Mouse (Mus musculus): Measurements from ENCODE around the gene Gtf2f2.
"Not testable (repeated sequence)": the region's sequence is repeated elsewhere in the genome, so short reads cannot be mapped to it uniquely, and the experiment has no call there.

The Gtf2f2 gene

DNA sequence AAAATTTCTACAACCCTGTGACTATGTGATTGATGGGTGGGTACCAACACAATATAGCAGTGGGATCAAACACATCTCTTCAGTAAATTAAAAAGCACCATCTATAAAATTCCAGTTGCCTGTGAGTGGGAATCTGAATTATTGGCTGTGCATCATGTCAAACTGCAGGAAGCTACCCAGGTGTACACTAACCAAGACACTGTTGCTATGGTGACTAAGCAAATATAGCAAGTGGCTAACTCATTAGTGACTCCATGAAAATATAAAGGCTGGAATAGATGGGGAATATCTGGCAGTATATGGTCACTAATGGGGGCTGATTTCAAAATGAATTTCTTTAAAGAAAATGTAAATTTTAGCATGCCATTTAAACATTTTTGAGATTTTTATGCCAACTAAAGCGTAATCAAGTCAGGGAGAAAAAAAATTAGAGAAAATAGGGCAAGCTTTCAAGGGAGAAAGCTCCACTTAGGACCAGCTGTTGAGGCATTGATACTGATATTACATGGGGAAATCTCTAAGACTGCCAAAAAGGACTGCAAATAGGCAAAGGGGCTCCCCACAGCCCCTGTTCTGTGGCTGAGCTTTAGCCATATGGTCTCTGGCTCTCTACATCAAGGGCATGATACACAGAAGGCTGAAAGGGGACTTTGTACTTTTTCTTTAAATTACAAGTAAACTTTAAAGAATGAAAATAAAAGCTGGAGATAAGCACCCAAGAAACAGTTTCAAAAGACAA, 87.2 kb downstream of the Gtf2f2 start:
- no peak for DNase-seq (ENCODE audit: inconsistent ontology term)

DNA sequence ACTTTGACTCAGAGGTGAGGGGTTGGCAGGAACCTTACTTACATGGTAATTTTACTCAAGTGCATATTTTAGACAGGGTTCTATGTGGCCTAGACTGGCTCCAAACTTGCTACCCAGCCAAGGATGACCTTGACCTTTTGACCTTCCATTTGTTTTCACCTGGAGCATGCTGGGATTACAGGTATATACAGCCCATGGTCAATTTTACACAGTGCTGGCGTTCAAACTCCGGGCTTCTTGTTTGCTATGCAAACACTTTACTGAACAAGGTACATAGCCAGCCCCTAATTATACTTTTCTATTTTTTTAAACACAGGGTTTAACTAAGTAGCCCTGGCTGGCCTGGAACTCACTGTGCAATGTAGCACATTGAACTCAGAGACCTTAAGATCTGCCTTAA, 98.0 kb downstream of the Gtf2f2 start:
- no peak for DNase-seq (ENCODE audit: inconsistent ontology term)

DNA sequence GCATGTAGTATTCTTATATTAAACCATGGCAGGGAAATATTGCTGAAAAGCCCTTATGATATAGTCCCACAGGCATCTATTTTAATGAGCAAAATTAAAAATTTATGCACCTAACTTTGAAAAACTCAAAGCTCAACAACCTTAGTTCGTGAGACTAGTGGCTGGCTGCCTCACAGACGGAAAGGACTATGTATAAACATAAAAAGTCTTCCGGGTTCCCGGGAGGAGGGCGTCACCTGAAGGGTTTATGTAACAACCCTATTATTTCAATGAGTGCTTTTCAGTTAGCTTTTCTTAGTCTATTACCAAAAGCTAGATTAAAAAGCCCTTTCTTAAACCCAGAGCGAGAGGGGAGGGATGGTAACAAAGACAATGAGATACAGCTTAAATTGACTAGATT, 98.7 kb downstream of the Gtf2f2 start:
- DNase-seq (ENCODE audit: inconsistent ontology term) = no peak

DNA sequence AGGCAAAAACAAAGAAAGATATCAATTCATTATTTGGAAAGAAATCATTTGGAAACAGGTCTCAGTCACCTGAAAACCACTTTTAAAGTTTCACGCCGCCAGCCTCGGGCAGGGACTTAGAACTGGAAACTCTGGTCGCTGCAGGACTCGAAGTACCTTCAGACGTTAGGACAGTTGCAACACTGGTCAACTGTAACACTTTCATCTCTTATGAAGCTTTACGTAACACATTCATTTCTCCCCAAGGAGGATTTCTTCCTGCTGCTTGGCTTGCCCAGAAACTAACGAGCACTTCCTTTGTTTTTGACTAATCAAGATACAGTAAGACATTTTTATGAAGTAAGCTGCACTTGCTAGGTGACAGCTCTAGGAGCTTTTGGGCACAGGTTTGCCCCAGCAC, 103.7 kb downstream of the Gtf2f2 start:
- DNase-seq (ENCODE audit: inconsistent ontology term) = no peak

DNA sequence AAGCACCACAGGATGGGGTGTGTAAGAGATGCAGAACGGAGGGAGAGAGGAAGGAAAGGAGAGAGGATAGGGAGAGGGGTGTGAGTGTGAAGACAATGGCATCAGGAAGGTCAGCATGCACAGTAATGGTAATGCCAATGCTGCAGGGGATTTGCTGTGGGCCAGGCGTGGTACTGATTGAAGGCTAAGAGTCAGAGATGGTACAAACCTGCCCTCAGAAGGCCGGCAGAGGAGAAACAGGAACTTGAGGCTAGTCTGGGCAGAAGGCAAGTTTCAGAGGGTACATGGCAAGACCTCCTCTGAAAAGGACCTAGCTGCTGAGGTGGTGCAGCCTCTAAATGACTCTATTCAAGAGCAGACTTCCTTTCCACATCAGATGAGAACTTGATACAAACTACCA, 105.7 kb downstream of the Gtf2f2 start:
- no peak for DNase-seq (ENCODE audit: inconsistent ontology term)

DNA sequence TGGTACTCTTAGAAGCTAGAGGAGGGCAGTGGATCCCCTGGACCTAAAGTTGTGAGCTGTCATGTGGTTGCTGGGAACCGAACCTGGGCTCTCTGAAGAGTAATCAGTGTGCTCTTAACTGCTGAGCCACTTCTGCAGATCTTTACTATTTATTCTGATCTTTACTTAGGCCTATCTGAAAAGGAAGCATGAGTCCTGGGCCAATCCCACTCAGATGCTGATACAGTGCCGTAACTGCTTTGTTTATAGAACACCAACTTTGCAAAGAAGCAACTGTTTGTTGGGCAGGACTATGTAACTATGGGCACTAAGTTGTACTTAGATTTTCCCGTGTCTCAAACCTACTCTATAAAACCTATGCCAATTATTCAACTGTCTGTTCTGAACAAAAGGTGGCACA, 107.5 kb downstream of the Gtf2f2 start:
- no peak for DNase-seq (ENCODE audit: inconsistent ontology term)

DNA sequence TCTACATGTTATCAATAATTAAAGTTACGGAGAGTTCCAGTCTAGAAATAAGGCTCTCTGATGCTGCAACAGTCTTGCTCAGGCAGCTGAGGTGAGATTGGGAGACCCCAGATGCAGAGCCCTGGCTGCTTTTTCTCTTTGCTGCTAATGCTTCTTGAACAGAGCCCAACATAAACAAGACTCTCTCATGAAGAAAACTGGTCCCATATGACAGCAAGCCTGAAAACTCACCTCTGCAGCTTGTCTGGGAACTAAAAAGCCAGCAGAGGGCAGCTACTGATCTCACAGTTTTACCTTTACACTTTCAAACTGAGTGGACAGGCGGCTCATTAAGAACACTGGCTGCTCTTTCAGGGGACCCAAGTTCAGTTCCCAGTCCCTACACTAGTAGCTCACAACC, 108.7 kb downstream of the Gtf2f2 start:
- no peak for DNase-seq (ENCODE audit: inconsistent ontology term)

DNA sequence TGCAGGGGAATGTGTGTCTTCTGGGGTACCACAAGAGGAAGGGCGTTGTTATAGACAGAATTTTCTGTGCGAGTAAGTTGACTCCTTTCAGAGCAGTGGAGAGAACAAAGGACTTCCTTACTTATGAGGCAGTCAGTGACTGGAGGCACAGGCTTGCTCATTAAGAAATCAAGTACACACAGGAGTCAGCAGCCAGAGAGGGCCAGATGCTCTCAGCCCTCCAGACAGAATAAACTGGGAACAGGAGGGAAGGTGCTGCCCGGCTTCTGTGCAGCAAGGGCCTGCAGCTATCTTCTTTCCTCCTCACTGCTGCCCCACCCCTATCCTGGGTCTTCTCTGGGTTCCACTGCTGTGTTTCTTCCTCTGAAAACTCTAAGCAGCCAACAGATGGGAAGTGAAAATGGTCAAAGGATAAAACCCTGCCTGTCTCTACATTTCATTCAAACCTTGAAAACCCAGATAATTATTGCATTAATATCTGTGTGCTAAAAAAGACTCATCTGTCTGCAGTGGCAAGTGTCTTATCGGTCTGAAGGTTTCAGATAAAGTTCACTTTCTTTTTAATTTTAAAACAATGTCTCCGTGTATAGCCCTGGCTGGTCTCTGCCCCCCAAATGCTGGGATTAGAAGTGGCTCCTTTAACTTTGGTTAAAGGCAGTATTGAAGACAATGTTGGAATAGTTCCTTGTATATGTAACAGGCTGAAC, 109.7 kb downstream of the Gtf2f2 start:
- peak; percentile 70 for DNase-seq (ENCODE audit: inconsistent ontology term)

DNA sequence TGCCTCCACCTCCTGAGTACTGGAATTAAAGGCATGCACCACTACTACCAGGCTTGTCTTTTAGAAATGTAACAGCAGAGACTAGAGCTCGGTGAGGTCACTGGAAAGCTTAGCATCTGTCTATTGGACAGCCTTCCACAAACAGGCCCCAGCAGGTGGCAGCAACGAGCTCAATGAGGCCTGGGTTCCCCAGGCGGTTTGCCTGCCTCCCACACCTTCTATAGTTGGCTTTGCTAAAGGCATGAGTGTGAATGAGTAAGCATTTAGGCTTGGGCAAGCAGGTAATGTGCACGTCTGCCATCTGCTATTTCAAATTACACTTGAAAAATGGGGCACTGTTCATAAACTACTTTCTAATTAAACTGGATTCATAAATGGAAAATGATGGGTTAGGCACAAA, 111.1 kb downstream of the Gtf2f2 start:
- peak; percentile 97 for DNase-seq (ENCODE audit: inconsistent ontology term)

DNA sequence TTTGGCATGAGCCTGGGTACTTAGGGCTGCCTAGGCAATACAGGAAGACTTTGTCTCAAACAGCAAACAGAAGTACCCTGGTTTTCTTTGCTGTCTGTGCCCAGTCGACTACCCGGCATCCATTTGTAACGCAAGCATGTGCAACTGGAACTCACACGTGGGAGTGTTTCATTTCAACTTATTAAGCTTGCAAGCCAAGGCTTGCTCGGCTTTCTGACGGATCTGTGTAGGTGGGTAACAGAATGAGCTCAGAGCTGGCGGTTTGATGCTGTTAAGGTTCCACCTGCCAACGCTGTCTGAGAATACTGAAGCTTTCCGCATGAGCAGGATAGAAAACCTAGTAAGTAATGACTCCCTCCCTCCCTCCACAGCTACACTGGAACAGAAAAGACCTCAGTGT, 118.5 kb downstream of the Gtf2f2 start:
- DNase-seq (ENCODE audit: inconsistent ontology term) = no peak

DNA sequence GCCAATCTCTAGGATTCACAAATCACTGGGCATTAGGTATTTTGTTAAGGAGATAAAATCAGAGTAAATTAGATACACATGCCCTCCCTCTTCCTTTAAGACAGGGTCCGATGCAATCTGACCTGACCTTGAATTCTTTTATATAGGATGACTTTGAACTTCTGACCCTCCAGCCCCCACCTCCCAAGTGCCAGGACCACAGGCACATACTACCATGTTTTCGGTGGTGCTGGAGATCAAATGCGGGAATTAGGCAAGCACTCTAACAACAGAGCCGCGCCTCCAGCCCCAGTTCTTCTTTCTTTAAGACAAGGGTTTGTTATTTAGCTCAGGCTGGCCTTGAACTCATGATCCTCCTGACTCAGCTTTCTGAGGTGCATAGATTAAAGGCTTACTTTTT, 126.8 kb downstream of the Gtf2f2 start:
- no peak for DNase-seq (ENCODE audit: inconsistent ontology term)

DNA sequence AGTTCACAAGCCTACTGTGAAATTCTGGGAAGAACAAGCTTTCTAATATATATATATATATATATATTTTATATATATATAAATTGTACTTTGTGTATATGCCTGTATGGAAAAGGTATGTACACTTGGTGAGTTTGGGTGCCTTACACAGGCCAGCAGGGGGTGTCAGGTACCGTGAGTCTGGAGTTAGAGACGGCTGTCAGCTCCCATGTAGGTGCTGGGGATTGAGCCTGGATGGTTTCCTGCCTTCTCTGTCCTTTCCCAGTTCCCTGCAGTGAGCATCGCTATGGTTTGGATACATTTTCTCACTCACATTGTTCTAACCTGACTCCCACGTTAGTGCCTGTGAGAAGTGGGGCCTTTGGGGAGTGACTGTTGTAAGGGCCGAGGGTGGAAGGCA, 127.3 kb downstream of the Gtf2f2 start:
- DNase-seq (ENCODE audit: inconsistent ontology term) = no peak

DNA sequence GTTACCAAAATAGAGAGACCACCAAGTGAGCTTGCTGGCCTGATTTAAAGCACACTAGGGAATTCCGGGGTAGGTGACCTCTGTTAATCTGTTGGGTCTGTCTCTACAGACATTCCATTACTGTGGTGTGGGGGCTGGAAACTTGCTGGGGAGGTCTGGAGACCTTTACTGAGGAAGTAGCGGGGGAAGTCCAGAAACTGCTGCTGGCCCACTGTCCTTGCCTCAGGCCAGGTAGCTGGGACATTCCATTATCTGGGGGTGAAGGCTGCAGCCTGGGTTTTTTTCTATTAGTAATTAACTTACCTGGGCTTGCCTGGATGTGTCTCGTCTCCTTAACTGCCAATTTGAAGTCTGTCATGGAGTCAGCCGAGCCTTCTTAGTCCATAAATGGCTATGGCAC, 128.8 kb downstream of the Gtf2f2 start:
- no peak for DNase-seq (ENCODE audit: inconsistent ontology term)

DNA sequence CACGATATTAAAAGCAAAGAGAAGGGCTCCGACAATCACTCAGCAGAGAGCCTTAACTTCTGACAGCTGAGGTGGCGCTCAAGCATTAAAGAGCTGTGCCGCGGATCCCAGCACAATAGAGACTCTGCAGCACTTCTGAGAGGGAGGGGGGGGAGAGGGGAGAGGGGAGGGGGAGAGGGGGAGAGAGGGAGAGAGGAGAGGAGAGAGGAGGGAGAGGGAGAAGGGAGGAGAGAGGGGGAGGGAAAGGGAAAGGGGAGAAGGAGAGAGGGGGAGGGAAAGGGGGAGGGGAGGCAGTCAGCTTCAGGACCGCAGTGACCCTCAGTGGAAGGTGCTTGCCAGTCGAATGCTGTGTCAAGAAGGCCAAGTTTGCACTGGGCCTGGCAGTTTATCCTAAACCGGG, 131.7 kb downstream of the Gtf2f2 start:
- DNase-seq (ENCODE audit: inconsistent ontology term) = no peak

DNA sequence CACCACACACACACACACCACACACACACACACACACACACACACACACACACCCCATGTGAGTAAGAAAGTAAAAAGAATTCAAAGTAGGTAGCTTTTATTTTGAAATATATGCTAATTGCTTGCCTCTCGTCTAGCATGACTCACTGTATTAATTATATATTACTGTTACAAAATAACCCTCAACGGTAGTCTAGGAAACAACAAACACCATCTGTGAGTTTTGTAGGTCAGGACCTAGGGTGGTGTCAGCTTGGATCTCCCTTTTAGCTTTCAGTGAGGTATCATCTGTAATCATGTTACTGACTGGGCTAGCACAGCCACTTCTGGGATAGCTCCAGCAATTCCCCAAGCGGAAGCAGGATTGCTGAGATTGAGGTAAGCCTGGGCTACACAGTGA, 133.4 kb downstream of the Gtf2f2 start:
- peak; percentile 71 for DNase-seq (ENCODE audit: inconsistent ontology term)

DNA sequence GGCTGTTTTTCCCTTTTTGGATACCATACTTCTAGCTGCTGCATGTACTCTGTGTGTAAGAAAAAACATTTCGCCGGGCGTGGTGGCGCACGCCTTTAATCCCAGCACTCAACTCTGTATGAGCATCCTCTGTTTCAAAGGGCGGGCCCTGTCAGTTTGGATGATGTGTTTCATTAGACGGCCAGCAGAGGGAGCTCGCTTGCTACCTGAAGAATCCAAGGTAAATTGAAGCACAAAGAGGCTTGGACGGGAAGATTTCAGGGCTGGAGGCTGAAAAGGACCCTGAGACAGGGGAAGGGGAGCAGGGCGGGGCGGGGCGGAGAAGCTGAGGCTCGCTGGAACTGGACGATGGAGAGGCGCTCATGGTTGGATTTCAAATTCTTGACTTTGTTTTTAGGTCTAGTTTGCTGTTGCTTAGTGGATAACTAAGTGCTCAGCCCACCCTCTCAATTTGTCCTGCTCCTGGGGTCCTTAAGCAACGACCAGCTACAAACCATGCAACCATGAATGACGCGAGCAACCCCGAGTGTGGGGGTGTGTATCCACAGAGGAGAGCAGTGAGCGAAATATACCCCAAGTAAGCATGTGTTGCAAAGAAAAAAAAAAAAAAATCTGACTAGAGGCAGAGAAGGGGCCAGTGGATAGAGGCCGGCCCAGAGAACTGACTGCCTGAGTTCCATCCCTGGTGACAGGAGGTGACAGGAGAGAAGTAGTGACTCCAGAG, 134.2 kb downstream of the Gtf2f2 start:
- DNase-seq (ENCODE audit: inconsistent ontology term) = peak; percentile 77

DNA sequence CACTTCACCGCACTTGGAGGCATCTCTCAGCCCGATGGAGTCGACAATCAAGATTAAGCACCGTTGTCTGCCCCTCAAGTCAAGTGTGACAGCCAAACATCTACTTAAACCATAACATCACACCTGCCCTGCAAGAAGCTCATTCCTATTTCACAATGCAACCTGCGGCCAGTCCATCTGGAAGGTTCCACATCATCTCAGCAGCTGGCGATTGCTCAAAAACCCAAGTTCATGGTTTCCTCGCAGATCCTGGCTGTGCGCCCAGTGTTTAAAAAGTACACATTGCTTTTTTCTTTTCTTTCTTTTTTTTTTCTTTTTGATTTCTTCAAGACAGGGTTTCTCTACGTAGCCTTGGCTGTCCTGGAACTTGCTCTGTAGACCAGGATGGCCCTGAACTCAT, 137.1 kb downstream of the Gtf2f2 start:
- no peak for DNase-seq (ENCODE audit: inconsistent ontology term)

DNA sequence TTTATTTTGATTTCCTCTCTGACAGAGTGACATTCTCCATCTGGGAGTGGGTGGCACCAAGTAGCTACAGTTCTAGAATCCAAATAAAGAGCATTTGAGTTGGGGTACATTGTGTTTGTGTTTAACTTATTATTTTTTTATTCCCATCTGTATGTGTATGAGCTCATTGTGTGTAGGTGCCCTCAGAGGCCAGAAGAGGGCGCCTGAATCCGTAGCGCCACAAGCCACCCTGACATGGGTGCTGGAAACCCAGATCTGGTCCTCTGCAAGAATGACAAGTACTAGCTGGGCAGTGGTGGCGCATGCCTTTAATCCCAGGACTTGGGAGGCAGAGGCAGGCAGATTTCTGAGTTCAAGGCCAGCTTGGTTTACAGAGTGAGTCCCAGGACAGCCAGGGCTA, 138.9 kb downstream of the Gtf2f2 start:
- DNase-seq (ENCODE audit: inconsistent ontology term) = no peak

DNA sequence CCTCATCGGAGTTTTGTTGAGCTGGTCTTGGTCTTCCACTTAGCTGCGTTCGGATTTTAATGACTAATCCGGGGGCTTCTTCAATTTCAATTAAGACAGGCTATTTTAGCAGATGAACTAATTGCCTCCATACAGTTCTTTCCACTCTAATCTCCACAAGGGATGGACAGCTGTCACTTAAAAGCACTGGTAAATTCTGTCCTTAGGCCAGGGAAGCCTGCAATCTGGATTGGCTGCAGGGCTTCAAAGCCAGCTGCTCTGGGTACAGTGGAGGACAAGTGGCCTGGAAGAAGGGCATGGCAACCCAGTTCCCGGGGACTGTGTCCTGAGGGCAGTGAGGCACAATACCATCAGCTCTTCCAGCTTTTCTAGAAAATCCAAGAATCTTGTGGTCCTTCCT, 139.6 kb downstream of the Gtf2f2 start:
- DNase-seq (ENCODE audit: inconsistent ontology term) = peak; percentile 65

DNA sequence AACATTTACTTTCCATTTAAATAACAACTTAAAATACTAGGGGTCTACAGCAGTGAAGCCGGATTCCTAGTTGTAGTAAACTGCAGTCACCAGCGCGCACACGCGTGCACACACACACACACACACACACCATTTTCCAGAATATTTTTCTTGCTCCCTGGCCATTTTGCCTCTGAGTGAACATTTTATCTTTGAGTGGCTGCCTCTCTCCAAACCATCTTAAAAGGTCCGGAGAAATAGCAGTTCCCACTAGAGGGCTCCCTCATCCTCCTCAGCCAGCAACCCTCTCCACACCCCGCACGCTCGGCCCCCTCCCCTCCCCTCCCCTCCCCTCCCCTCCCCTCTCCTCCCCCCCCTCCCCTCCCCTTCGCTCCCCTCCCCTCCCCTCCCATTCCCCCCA, 140.0 kb downstream of the Gtf2f2 start:
- DNase-seq (ENCODE audit: inconsistent ontology term) = peak; percentile 48

DNA sequence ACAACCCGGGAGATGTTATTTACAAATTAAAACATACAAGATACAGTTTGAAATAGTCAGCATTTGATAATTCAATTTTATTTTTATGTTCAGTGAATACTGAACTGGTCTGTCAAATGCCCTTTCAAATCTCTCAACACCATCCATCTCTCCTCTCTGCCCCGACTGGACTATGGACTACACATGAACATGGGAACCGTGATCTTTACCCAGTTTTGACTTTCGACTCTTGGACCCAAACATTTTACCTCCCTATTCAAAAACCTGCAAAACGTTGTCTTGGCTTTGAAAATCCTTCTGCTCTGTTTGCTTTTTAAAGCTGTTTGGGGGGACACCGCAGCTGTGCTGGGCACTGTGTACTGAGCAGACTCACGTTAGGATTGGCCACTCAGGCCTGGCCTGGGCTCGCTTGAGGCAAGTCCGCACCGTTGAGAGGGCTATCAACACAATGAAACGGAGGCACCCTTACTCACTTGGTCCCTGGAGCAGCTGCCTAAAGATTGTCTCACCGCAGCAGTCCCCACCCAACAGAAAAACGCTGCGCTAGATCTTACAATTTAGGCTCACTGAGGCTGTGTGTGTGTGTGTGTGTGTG, 140.8 kb downstream of the Gtf2f2 start:
- no peak for DNase-seq (ENCODE audit: inconsistent ontology term)

DNA sequence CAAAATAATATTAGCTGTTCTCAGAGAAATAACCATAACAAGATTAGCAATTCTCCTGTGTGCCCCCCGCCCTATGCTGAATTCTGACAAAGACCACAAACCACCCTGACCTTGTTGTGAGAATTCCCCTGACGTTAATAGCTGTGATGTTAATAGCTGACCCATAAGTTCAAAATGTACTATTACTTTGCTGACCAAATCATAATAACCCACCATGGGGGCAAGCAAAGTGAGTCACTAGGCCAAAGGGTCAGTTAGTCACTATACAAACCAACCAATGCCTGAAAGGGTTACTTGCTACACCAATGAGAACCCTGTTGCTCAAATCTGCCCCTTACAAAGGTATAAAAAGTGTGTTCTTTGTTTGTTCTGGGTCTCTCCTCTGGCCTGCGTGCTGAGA, 142.6 kb downstream of the Gtf2f2 start:
- not testable (repeated sequence) for DNase-seq (ENCODE audit: inconsistent ontology term)

Data from Muller cell, postnatal 12 days (primary cell).